Mouse (Mus musculus) midbrain, embryonic 16.5 days (tissue): Measurements from ENCODE around the gene Tuba3b. TPM values are rescaled to one million over a fixed set of nuclear protein-coding genes. Genes with fewer than 3 reads are reported as not detected.

Source experiments
- ATAC-seq: fragments of 200-750 bp; cut with Nextera tagmentation; 2 replicates; pipeline ENCODE4 v1.8.0; 2017; ENCODE audit warnings: moderate TSS enrichment
- H3K27ac ChIP-seq: fragments of 300-500 bp; sonication (generic); 2 replicates; pipeline ENCODE4 v1.5.1; 2014; ENCODE audit warnings: mild to moderate bottlenecking, low read length, mixed read lengths
- H3K27me3 ChIP-seq: fragments of 300-500 bp; sonication (generic); 2 replicates; pipeline ENCODE4 v1.6.1; 2014; ENCODE audit warnings: low read depth, low read length, mixed read lengths; ENCODE audit not compliant: control insufficient read depth, insufficient read depth
- H3K36me3 ChIP-seq: fragments of 300-500 bp; sonication (generic); 2 replicates; pipeline ENCODE4 v1.6.1; 2014; ENCODE audit warnings: mild to moderate bottlenecking, low read length, moderate library complexity, mixed read lengths; ENCODE audit not compliant: control insufficient read depth, insufficient read depth
- H3K4me1 ChIP-seq: fragments of 300-500 bp; sonication (generic); 2 replicates; pipeline ENCODE4 v1.6.1; 2014; ENCODE audit warnings: mild to moderate bottlenecking, low read length, mixed read lengths; ENCODE audit not compliant: control insufficient read depth, insufficient read depth
- H3K4me2 ChIP-seq: fragments of 300-500 bp; sonication (generic); 2 replicates; pipeline ENCODE4 v1.6.1; 2014; ENCODE audit warnings: mild to moderate bottlenecking, low read length, mixed read lengths
- H3K4me3 ChIP-seq: fragments of 300-500 bp; sonication (generic); 2 replicates; pipeline ENCODE4 v1.5.1; 2014; ENCODE audit warnings: low read depth, mild to moderate bottlenecking, low read length, moderate library complexity, mixed read lengths
- H3K9ac ChIP-seq: fragments of 300-500 bp; sonication (generic); 2 replicates; pipeline ENCODE4 v1.6.1; 2014; ENCODE audit warnings: low read depth, low read length, mixed read lengths
- H3K9me3 ChIP-seq: fragments of 300-500 bp; sonication (generic); replicated peaks from 2 replicates; pipeline ENCODE4 v1.6.1; 2014; ENCODE audit warnings: mild to moderate bottlenecking, low read length, mixed read lengths; ENCODE audit not compliant: control insufficient read depth, poor library complexity, severe bottlenecking
- WGBS: fragments of 180-500 bp; shearing (Covaris S2); extraction: QIAGEN DNeasy Blood & Tissue Kit; methylation state at CpG from one replicate; pipeline ENCODE4 v1.1.7; 2014; 5-methylcytosine and 5-hydroxymethylcytosine counted together
- polyA plus RNA-seq: library from polyadenylated mRNA; unstranded; fragments of >200 nt; fragmentation: Nextera tagmentation; extraction: Ambion mirVana; gene quantifications from 2 replicates; pipeline ENCODE4 v1.2.1, GENCODE M21; 2015

Tuba3b gene
- polyA plus RNA-seq, 1 experiment from 2014 or later: not detected

DNA sequence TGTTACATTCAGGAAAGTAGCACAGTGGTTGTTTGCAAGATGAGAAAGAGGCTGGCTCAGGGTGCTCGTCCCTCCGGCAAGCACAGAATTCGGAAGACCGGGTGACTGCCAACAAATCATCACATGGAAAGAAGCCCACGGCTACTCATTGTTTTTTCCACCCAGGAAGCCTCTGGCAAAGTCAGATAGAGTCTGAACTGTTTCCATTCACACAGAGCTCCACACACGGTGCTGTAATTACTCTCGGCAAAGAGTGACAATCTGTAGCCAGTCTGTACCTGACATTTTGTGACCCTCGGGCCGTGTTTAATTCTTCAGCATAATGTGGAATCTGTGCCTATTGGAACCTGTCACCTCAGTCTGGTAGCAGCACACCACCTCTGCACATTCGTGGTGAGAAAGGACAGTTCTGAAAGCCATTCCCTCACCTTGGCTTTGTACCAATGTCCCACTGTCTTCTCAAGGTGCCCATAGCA is 54.1 kb downstream of the Tuba3b start:
- Histone ChIP-seq H3K36me3 (no peaks in the 10 kb centered on the region), H3K9me3 (no peaks in the 10 kb centered on the region), H3K4me3 (no peak overlapping the region), H3K4me1 (peaks cover 3% of the 10 kb centered on the region; the same call in 1 of the 2 replicates), H3K4me2 (no peak overlapping the region), H3K27me3 (no peaks in the 10 kb centered on the region), H3K9ac (no peak overlapping the region), H3K27ac (no peak overlapping the region)
- WGBS: 53% methylated on average over 10 of the region's 10 CpGs
- ATAC-seq: peak; percentile 80

Other genes with a start within 250 kb of the Tuba3b start
- 1.3 and 1.5 TPM in 2 replicates for gene Lmntd1, start 1.4 kb upstream of the Tuba3b start, polyA plus RNA-seq
- 5.0 and 6.0 TPM in 2 replicates for gene Rassf8, start 131.0 kb downstream of the Tuba3b start, polyA plus RNA-seq
- 8.9 and 9.7 TPM in 2 replicates for gene Bhlhe41, start 249.8 kb downstream of the Tuba3b start, polyA plus RNA-seq